Mouse (Mus musculus): ENCODE results near the gene Esyt3.

Esyt3 gene

DNA sequence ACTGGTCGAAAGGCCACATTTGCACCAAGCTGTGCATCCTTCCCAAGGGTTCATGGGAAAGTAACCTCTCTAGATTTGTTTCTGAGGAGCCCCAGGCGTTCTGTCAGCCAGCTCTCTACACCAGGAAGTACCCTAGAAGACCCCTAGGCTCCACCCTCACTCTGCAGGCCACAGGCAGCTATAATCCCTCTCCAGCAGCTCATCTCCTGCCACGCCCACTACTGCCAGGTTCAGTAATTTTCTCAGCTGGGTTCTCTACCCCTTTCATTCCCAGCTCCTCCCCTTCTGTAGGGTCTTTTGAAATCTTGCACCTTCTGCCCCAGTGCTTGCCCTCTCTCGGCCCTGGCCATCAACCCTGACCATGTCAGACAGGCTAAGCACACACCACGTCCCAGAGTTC, 2.4 kb downstream of the Esyt3 start:
- in situ Hi-C loops (cut with MboI; ENCODE audit: low sequenced_read_pairs): no loop called here

DNA sequence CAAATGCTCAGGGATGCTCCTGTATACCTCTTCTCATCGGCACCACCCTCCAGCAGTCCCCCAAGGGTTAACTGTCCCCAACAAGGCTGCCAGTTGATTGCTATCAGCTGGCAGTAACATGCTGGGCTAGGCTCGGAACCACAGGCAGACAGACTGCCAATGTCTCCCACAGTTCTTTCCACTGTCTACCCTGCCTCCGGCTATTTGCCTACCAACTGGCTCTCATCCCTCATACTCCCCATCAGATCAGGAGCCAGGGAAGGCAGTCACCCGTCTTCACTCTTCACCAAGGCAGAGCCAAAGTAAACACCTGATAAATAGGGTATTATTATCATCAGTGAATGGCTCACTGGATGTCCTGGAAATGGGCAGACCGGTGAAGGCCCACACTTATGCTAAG, 3.6 kb downstream of the Esyt3 start:
- in situ Hi-C loops (cut with MboI; ENCODE audit: low sequenced_read_pairs): no loop called here

DNA sequence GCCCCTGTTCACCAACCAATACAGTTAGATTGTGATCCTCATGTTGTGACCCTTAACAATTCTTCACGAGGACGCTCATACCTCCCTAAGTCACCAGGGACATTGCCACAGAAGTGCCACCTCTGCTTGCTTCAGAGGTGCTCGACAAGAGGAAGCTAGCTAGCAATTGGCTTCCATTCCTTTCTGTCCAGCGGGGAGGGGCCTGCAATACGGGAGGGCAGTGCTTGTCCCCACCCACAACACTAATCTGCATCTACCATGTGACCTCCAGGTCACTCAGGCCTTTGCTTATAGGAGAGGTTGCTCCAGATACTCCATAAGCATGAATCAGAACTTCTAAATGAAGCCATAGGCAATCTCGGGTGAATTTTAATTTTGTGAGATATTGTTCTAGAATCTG, 5.0 kb downstream of the Esyt3 start:
- in situ Hi-C loops (cut with MboI; ENCODE audit: low sequenced_read_pairs): no loop called here

DNA sequence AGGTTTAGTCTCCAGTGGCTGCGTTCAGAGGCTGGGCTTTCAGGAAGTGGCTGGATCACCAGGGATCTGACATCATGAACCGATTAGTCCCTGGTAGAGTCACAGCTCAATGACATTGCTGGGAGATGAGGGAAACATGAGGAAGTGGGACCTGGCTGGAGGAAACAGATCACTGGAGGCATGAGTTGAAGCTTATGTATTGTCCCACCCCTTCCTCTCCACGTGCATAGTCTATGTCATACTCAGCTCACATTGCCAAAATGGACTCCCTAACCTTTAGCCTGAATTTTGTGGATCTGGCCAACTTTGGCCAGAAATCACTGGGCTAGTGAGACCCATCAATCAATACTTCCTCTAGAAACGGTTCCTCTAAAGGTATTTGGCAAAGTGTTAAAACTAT, 5.4 kb downstream of the Esyt3 start:
- in situ Hi-C loops (cut with MboI; ENCODE audit: low sequenced_read_pairs): no loop called here

DNA sequence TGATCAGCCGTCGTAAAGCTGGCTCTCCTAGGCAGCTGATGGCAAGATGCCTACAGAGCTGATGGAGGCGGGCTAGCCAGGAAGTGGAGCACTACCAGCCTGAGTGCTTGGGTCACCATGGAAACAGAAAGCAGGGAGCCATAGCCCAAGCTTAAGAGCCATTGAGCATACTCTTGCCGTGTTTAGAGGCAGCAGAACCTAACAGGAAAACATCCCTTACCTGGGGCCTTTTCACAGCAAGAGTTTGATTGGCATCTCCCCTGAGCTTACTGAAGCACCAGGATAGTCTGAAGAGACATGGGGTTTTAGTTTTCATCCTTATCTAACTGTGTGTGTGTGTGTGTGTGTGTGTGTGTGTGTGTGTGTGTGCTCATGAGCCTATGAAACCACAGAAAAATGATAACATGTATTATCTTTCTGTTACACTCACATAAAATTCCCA, 13.0 kb downstream of the Esyt3 start:
- in situ Hi-C loops (cut with MboI; ENCODE audit: low sequenced_read_pairs): no loop called here

DNA sequence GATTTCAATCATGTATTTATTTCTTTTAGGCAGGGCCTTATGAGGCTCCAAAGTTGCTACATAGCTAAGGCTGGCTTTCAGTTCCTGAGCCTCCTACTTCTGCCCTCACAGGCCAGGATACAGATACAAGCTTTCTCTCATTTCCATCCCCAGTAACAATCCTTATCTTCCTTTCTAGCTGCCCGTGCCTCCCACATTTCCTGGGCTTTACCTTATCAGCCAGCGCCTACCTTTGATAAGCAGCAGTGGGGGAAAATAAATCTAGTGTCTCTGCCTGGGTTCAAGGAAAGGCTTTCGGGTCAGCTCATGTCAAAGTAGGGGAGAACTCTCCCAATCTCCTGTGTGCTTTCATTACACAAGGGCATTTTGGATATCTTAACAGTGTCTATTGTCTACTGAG, 16.8 kb downstream of the Esyt3 start:
- in situ Hi-C loops (cut with MboI; ENCODE audit: low sequenced_read_pairs): no loop called here

DNA sequence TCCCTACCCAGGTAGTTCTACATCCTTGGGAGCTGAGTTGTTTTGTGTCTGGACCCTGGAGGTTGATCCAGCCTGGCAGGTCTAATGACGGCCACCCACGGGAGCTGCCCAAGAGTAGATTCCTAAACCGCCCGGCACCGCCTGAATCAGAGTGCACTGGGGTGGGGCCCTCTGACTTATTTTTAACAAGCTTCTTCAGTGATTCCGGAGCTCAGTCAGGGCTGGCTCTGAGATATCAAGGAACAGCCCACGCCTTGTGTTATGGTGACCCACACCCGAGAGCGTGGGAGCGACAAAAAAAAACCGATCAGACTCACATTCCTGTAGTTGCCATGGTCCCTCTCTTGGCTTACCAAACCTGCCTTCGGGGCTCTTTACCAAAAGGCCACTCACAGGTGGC, 18.2 kb downstream of the Esyt3 start:
- in situ Hi-C loops (cut with MboI; ENCODE audit: low sequenced_read_pairs): no loop called here

DNA sequence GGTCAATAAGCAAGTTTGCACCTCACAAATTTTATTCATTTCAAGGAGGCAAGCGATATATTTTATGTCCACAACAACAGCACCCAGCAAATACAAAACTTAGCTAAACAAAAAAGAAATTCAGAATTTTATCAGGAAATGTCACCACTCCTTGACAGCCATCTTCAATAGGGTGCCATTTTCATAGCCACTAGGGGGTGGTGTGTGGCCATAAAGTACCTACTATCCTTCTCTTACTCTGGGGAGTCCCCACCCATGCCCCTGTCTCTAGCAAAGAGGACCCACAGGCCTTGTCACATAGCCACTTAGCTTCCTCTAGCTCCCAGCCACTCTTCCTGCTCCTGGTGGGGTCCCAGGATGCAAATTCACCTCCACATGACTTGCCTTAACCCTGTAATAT, 19.2 kb downstream of the Esyt3 start:
- in situ Hi-C loops (cut with MboI; ENCODE audit: low sequenced_read_pairs): no loop called here

DNA sequence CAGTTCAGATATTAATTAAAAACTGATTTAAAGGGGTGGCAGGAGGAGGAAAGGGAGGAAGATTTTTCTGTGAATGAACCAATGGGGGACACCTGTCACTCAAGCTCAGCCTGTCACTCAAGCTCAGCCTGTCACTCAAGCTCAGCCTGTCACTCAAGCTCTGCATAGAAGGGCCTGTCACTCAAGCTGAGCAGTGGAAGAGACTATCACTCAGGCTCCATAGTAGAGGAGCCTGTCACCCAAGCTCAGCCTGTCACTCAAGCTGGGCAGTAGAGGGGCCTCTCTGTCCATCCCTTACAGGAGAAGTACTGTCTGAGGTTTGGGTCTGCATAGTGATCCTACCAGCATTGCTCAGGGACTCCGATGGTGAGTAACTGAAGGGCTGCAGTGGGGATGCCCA, 20.1 kb downstream of the Esyt3 start:
- in situ Hi-C loops (cut with MboI; ENCODE audit: low sequenced_read_pairs): no loop called here

DNA sequence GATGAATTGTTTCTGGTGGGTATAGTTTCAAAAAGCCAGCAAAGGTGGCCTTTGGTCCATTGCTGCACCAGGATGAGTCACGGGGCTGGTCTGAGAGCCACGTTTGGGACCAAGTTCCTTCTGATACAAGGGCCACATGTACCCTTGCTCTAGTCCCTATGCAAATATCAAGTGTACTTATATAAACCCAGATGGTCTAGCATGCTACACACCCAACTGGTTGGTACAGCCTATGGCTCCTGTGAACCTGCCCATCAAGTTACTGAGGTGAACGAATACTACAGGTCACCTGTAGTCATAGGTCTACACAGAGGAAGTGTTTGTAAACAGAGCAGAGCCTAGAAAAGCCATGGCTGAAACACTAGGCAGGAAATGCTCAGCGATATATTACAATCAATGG, 21.8 kb downstream of the Esyt3 start:
- in situ Hi-C loops (cut with MboI; ENCODE audit: low sequenced_read_pairs): no loop called here

DNA sequence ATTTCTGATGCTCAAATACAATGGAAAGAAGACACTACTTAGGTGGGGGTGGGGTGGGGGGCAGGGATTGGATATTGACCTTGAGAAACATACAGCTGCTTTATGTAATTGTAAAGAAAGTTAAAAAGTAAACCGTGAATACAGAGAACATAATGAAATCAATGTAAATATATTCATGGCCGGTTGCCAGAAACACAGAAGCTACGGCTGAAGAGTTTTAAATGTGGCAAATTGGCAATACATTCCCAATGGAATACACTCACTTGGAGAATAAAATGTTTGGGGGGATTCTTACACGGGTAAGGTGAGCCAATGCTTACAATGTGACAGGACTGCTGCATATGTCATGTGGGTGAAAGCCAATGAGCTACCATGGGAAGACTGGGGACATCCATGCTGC, 31.5 kb downstream of the Esyt3 start:
- in situ Hi-C loops (cut with MboI; ENCODE audit: low sequenced_read_pairs): no loop called here

DNA sequence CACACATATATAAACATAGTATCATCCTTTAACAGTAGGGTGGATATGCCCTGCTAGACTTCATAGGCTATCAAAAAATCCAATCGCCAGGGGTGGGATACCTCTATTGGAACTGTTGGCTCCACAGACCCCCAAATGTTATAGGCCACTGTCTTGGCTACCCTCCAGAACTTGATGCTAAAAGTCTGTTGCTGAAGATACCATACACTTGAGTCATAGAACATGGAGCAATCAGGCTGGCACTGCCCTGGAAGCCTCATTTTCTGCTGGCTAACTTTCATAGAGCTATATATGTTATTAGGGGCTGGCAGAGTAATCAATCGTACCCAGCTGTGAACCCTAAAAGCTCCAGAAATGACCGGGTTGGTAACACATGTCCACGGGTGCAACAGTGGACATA, 32.4 kb downstream of the Esyt3 start:
- in situ Hi-C loops (cut with MboI; ENCODE audit: low sequenced_read_pairs): no loop called here

DNA sequence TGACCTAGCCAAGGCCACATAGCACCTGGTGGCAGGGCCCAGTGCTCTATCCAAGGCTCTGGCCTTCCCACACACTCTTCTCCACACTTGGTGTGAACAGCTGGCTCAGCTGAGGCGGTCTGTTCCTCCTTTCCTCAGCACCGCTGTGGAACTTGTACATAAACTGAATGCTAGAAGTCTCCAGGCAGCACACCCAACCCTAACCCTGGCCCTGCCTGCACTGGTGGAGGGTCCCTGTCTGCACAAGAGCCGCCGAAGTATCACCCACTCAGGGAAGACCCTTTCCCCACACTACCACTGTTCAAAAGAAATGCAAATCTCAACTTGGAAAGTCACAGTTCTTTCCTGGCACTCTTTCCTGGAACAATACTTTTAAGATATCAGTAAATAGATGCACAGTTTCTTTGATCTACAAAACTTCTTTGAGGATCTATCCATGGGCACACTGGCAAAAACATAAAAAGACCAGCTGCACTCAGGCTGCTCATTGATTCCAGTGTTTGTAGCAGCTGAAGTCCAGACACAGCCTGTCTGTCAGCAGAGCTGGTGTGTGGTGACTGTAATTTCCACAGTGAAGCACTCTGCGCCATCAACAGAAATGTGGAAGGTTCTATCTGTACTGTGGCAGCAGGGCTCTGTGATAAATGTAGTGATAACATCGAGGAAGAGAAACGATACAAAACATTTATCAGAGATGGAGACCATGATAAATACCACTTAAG, 33.0 kb downstream of the Esyt3 start:
- in situ Hi-C loops (cut with MboI; ENCODE audit: low sequenced_read_pairs): no loop called here

DNA sequence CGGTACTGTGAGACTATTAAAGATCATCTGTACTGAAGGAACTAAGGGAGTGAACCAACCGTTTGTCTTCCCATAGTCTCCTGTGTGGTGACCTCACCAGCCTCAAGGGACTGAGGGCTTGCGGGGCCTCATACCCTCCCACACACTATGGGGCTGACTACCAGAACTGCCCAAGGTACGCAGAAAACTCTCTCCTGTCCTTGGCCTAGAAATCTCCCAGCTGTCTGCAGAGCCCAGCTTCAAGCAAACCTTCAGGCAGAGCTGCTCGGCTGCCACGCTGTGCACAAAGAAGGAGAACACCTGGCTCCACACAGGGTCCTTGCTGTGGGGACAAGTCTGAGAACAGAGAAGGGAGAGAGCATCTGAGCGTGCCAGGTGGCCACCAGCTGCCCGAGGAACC, 38.4 kb downstream of the Esyt3 start:
- in situ Hi-C loops (cut with MboI; ENCODE audit: low sequenced_read_pairs): no loop called here

DNA sequence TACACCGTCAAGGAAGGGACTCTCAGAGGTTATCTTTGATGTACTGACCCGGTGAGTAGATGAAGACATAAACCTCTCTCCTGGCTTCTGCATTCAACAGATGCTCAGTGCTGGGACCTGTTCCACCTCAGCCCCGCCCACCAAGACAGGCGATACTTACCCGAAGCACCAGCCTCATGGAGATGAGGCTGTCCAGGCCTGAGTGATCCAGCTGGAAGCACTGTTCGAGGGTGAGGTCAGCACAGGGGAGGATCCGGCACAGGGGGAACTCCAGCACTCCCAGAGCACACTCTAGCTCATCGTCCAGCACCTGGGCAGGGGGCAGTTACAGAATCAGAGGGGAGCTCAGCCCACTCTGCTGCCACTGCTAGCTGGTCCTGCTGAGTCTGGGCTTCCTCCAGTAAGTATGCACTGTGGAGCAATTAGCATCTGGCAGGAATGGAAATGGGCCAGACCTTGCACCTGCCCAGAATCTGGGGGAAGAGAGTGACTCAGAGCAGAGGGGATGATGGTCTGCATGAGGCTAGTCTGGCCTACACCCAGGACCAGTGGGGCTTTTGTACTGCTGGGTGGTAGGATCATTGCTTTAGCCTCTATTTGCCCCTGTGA, 38.9 kb downstream of the Esyt3 start:
- in situ Hi-C loops (cut with MboI; ENCODE audit: low sequenced_read_pairs): no loop called here

DNA sequence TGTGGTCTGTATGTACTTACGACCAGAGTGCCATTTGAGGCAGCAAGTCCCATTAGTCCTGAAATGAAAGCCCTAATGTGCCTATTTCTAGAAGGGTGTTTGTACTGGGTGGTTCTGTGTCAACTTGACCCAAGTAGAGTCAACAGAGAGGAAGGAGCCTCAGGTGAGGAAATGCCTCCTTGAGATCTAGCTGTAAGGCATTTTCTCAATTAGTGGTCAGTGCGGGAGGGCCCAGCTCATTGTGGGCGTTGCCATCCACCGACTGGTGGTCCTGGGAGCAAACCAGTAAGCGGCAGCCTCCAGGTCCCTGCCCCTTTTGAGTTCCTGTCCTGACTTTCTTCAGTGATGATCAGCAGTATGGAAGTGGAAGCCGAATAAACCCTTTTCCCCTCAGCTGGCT, 52.1 kb downstream of the Esyt3 start:
- in situ Hi-C loops (cut with MboI; ENCODE audit: low sequenced_read_pairs): no loop called here

DNA sequence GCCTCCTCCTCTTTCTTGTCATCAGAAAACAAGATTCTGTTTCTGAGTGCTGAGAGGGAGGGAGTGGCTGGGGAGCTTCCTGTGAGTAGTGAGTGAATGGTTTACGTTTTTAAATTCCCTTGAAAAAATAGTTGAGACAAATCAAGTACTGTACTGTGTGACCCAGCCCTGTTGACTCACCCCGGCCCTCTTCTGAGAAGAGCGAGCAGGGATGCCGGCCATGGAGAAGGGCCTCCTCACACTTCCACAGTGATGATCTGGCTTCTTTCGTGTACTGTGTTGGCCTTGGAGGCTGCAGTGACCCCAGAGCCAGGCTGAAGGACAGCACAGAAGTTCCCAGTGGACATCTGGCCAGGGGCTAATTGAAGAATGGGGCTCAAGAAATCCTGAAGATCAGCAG, 54.1 kb downstream of the Esyt3 start:
- in situ Hi-C loops (cut with MboI; ENCODE audit: low sequenced_read_pairs): no loop called here

Measured in CH12F3 (cell line).